Mouse (Mus musculus) hindbrain, embryonic 15.5 days (tissue): ENCODE results near the gene Tsc22d2. TPM values are rescaled to one million over a fixed set of nuclear protein-coding genes. Genes with fewer than 3 reads are reported as not detected.
"Not testable (repeated sequence)": the region's sequence is repeated elsewhere in the genome, so short reads cannot be mapped to it uniquely, and the experiment has no call there.

Experiments
- ATAC-seq: fragments of 200-750 bp; cut with Nextera tagmentation; 2 replicates; pipeline ENCODE4 v1.8.0; 2017; ENCODE audit warnings: low read depth, moderate number of reproducible peaks, moderate TSS enrichment; ENCODE audit not compliant: low FRiP score
- H3K27ac ChIP-seq: fragments of 300-500 bp; sonication (generic); replicated peaks from 2 replicates; pipeline ENCODE4 v1.5.1; 2015; ENCODE audit warnings: mild to moderate bottlenecking, inconsistent platforms
- H3K27me3 ChIP-seq: fragments of 300-500 bp; sonication (generic); 2 replicates; pipeline ENCODE4 v1.6.1; 2015; ENCODE audit warnings: control low read depth, inconsistent platforms
- H3K36me3 ChIP-seq: fragments of 300-500 bp; sonication (generic); 2 replicates; pipeline ENCODE4 v1.6.1; 2015; ENCODE audit warnings: control low read depth, inconsistent platforms
- H3K4me1 ChIP-seq: fragments of 300-500 bp; sonication (generic); replicated peaks from 2 replicates; pipeline ENCODE4 v1.6.1; 2015; ENCODE audit warnings: control low read depth, inconsistent platforms
- H3K4me2 ChIP-seq: fragments of 300-500 bp; sonication (generic); 2 replicates; pipeline ENCODE4 v1.6.1; 2015; ENCODE audit warnings: moderate library complexity, mild to moderate bottlenecking, inconsistent platforms
- H3K4me3 ChIP-seq: fragments of 300-500 bp; sonication (generic); 2 replicates; pipeline ENCODE4 v1.5.1; 2015; ENCODE audit warnings: mild to moderate bottlenecking, inconsistent platforms
- H3K9ac ChIP-seq: fragments of 300-500 bp; sonication (generic); 2 replicates; pipeline ENCODE4 v1.6.1; 2015; ENCODE audit warnings: inconsistent platforms
- H3K9me3 ChIP-seq: fragments of 300-500 bp; sonication (generic); 2 replicates; pipeline ENCODE4 v1.6.1; 2016; ENCODE audit warnings: control low read depth, inconsistent platforms
- WGBS: fragments of 180-500 bp; shearing (Covaris S2); methylation state at CpG from one replicate; pipeline ENCODE4 v1.1.7; 2015; 5-methylcytosine and 5-hydroxymethylcytosine counted together
- polyA plus RNA-seq: library from polyadenylated mRNA; unstranded; fragments of >200 nt; fragmentation: Nextera tagmentation; extraction: Ambion mirVana; gene quantifications from 2 replicates; pipeline ENCODE4 v1.2.1, GENCODE M21; 2015

The Tsc22d2 gene
- polyA plus RNA-seq, 1 experiment from 2014 or later: 8.4 TPM

GRCm38 (mm10) chr3:58454414-58455205, 40.1 kb downstream of the Tsc22d2 start:
- H3K36me3 ChIP-seq: no peaks in the 10 kb centered on the region
- H3K4me2 ChIP-seq: no peak overlapping the region
- no peak overlapping the region for H3K4me3 ChIP-seq
- no peak for ATAC-seq
- WGBS: 79% methylated on average over 4 of the region's 4 CpGs
- no peaks in the 10 kb centered on the region for H3K9me3 ChIP-seq
- H3K4me1 ChIP-seq: no peaks in the 10 kb centered on the region
- H3K27ac ChIP-seq: no peak overlapping the region
- H3K9ac ChIP-seq: no peak overlapping the region
- no peaks in the 10 kb centered on the region for H3K27me3 ChIP-seq

GRCm38 (mm10) chr3:58455255-58455654, 40.7 kb downstream of the Tsc22d2 start:
- no peaks in the 10 kb centered on the region for H3K27me3 ChIP-seq
- no peak overlapping the region for H3K27ac ChIP-seq
- H3K9me3 ChIP-seq: no peaks in the 10 kb centered on the region
- no peaks in the 10 kb centered on the region for H3K4me1 ChIP-seq
- WGBS: 73% methylated on average over 3 of the region's 3 CpGs
- H3K9ac ChIP-seq: no peak overlapping the region
- no peak overlapping the region for H3K4me3 ChIP-seq
- H3K36me3 ChIP-seq: peaks cover 4% of the 10 kb centered on the region
- no peak for ATAC-seq
- no peak overlapping the region for H3K4me2 ChIP-seq

DNA sequence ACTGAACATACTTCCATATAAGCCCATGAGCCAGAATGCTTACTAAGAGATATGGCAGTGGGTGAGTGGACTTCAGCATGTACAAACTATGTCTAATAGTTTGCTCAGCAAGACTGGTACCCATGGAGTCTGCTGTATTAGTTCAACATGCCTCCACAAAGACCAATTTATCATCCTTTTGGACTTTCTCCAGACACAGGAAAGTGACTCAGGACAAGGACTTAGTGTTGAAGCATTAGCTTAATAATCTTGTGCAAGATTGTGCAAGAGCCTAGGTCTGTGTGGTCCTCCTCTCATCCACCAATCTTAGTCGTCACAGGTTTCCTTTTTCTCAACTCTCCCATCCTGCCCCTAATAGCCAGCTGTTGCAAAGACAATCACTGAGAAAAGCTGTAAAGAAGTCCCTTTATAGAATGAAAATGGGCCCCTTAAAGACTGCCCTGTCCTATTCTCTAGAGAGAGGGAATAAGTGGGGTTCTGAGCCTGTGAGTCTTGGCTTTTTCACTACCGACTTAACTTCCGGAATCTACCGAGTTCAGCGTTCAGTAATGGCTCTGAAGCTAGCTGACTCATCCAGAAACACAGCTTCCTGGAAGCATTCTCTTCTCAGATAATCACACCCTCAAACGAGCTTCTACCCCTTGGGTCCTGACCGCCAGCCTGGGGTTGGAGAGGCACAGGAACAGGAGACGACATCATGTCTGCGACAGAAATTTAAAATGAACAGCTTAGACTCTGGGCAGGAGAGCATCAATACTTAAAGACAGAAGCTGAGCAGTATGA, 55.3 kb downstream of the Tsc22d2 start:
- WGBS: 80% methylated on average over 9 of the region's 9 CpGs
- H3K9me3 ChIP-seq: no peaks in the 10 kb centered on the region
- no peak for ATAC-seq

DNA sequence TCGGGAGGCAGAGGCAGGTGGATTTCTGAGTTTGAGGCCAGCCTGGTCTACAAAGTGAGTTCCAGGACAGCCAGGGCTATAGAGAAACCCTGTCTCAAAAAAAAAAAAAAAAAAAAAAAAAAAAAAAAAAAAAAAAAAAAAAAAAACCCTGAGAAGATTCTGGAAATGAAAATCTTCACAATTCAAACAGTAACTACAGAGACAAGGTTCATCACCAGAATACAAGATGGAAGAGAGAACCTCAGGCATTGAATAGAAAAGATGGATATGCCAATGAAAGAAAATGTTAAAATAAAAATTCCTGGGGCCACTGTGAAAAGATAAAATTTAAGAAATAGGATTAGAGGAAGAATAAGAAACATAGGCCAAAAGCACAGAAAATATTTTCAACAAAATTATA, 60.8 kb downstream of the Tsc22d2 start:
- 95% methylated on average over 1 of the region's 1 CpGs for WGBS
- not testable (repeated sequence) for H3K4me3 ChIP-seq, H3K36me3 ChIP-seq, H3K27me3 ChIP-seq, H3K4me1 ChIP-seq, H3K4me2 ChIP-seq, ATAC-seq, H3K9ac ChIP-seq, H3K27ac ChIP-seq, H3K9me3 ChIP-seq

More for the DNA sequence above, 55.3 kb downstream of the Tsc22d2 start:
- H3K27ac ChIP-seq: no peak overlapping the region
- no peak overlapping the region for H3K9ac ChIP-seq
- H3K4me3 ChIP-seq: no peak overlapping the region
- H3K4me2 ChIP-seq: no peak overlapping the region
- no peaks in the 10 kb centered on the region for H3K4me1 ChIP-seq
- H3K36me3 ChIP-seq: no peaks in the 10 kb centered on the region
- H3K27me3 ChIP-seq: no peaks in the 10 kb centered on the region

DNA sequence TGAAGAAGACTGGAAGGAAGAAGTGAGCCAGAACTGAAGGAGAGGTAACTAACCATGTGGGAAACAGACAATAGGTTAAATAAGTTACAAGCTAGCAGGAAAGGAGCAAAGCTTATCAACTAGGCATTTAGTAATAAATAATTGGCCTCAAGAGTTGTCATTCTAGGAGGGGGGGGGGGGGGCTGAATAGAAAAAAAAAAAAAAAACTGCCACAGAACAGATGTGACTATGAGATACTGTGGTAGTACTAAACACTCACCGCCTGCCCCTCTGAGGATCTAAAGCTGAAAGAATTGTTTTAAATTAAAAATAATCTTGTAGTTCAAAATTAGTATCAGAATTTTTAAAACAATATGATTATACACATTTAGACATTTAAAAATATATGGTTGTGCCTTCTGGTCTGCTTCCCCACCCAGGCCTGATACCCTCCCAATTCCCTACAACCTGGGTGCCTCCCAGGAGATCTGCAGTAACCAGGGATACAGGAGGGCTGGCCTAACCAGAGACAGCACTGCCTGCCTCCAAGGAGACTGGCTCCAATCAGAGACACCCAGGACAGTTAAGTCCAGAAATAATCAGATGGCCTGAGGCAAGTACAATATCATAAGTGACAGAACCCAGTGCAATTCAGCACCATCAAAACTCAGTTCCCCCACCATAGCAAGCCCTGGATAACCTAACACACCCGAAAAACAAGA, 64.4 kb downstream of the Tsc22d2 start:
- Histone ChIP-seq H3K9me3 (no peaks in the 10 kb centered on the region), H3K4me1 (no peaks in the 10 kb centered on the region), H3K27ac (no peak overlapping the region), H3K4me2 (no peak overlapping the region), H3K27me3 (no peaks in the 10 kb centered on the region), H3K9ac (no peak overlapping the region), H3K4me3 (no peak overlapping the region), H3K36me3 (no peaks in the 10 kb centered on the region)
- 89% methylated on average over 2 of the region's 2 CpGs for WGBS
- ATAC-seq: no peak

GRCm38 (mm10) chr3:58485883-58486282, 71.4 kb downstream of the Tsc22d2 start:
- Histone ChIP-seq H3K4me1 (no peaks in the 10 kb centered on the region), H3K4me3 (no peak overlapping the region), H3K9me3 (no peaks in the 10 kb centered on the region), H3K27ac (no peak overlapping the region), H3K27me3 (no peaks in the 10 kb centered on the region), H3K4me2 (no peak overlapping the region), H3K9ac (no peak overlapping the region), H3K36me3 (no peaks in the 10 kb centered on the region)
- no peak for ATAC-seq
- WGBS: 70% methylated on average over 7 of the region's 7 CpGs

GRCm38 (mm10) chr3:58487121-58487520, 72.6 kb downstream of the Tsc22d2 start:
- no peaks in the 10 kb centered on the region for H3K9me3 ChIP-seq
- no peak overlapping the region for H3K27ac ChIP-seq
- no peak overlapping the region for H3K4me2 ChIP-seq
- H3K36me3 ChIP-seq: no peaks in the 10 kb centered on the region
- no peaks in the 10 kb centered on the region for H3K4me1 ChIP-seq
- no peak for ATAC-seq
- H3K4me3 ChIP-seq: no peak overlapping the region
- no peak overlapping the region for H3K9ac ChIP-seq
- no peaks in the 10 kb centered on the region for H3K27me3 ChIP-seq
- WGBS: 79% methylated on average over 3 of the region's 3 CpGs

DNA sequence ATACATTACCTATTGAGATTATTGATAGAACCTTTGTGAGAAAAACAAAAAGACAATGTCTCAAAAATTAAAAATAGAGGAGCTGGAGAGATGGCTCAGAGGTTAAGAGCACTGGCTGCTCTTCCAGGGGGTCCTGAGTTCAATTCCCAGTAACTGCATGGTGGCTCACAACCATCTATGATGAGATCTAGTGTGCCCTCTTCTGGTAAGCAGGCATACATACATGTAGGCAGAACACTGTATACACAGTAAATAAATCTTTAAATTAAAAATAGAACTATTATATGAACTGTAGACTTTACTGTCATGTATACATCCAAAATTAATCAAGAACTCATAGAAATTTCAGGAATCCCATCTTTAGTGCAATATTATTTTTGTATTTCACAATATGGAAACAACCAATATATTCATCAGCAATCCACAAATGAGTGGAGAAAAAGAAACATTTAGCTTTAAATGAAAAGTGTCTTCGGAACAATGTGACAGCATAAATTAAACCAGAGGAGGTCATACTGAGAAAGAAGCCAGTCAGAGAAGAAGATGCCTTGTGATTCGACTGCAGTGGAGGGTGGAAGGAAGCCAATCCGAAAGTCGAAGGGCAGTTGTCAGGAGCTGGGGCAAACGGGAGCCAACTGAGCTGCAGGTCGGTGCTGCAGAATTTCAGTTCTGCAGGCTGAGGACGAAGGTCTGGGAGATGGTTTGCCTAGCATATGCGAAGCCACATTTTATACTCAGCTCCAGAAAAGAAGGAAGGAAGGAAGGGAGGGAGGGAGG, 73.7 kb downstream of the Tsc22d2 start:
- WGBS: 62% methylated on average over 8 of the region's 8 CpGs

DNA sequence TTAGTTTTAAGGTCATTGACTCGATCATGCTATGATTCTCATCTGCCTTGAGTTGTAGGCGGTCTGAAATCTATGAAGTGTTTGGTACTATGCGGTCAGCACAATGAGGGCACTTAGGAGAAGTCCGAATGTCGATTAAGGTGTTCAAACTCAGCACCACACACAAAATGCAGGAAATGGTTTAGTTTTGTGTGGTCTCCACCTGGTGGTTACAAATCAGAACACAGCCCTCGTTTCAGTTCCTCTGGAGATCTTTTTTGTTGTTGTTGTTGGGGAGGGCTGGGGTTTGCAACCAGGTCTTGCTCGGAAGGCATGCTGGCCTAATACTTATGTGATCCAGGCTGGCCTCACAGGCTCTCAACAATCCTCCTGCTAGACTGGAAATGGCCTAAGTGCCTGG, 76.3 kb downstream of the Tsc22d2 start:
- no peak for ATAC-seq
- 74% methylated on average over 7 of the region's 7 CpGs for WGBS
- Histone ChIP-seq H3K4me2 (no peak overlapping the region), H3K4me3 (no peak overlapping the region), H3K9me3 (no peaks in the 10 kb centered on the region), H3K4me1 (no peaks in the 10 kb centered on the region), H3K27ac (no peak overlapping the region), H3K36me3 (no peaks in the 10 kb centered on the region), H3K27me3 (no peaks in the 10 kb centered on the region), H3K9ac (no peak overlapping the region)

More for the DNA sequence above, 73.7 kb downstream of the Tsc22d2 start:
- H3K36me3 ChIP-seq: no peaks in the 10 kb centered on the region
- H3K9ac ChIP-seq: no peak overlapping the region
- no peaks in the 10 kb centered on the region for H3K27me3 ChIP-seq
- no peak overlapping the region for H3K4me3 ChIP-seq
- ATAC-seq: no peak
- H3K4me1 ChIP-seq: no peaks in the 10 kb centered on the region
- no peak overlapping the region for H3K4me2 ChIP-seq
- no peak overlapping the region for H3K27ac ChIP-seq
- H3K9me3 ChIP-seq: no peaks in the 10 kb centered on the region

DNA sequence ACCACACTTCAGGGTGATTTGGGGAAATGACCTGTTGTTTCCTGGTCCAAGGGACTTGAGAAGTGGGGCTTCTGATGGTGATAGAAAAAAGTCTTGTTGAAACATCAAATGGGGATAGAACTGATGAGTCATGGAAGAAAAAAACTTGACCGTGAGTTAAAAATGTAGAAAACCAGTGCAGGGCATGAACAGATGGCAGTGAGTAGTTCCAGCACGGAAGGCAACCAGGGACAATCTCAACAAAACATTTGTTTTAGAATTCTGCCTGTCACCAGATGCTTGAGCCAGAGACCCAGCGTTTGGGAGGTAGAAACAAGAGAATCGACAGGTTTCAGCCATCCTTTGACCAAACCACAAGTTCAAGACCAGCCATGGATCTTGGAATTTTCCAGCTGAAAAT, 79.1 kb downstream of the Tsc22d2 start:
- Histone ChIP-seq H3K4me2 (no peak overlapping the region), H3K27ac (no peak overlapping the region), H3K36me3 (no peaks in the 10 kb centered on the region), H3K4me1 (no peaks in the 10 kb centered on the region), H3K27me3 (no peaks in the 10 kb centered on the region), H3K9me3 (no peaks in the 10 kb centered on the region), H3K9ac (no peak overlapping the region), H3K4me3 (no peak overlapping the region)
- WGBS: 89% methylated on average over 4 of the region's 4 CpGs
- no peak for ATAC-seq

- no peak overlapping the region for H3K9ac ChIP-seq
- ATAC-seq: no peak
- H3K36me3 ChIP-seq: no peaks in the 10 kb centered on the region
- 70% methylated on average over 2 of the region's 2 CpGs for WGBS
- H3K9me3 ChIP-seq: no peaks in the 10 kb centered on the region
- no peaks in the 10 kb centered on the region for H3K4me1 ChIP-seq
- H3K4me3 ChIP-seq: no peak overlapping the region
- no peak overlapping the region for H3K27ac ChIP-seq
- H3K4me2 ChIP-seq: no peak overlapping the region
- H3K27me3 ChIP-seq: no peaks in the 10 kb centered on the region
Observed at GRCm38 (mm10) chr3:58501961-58502360, 87.4 kb downstream of the Tsc22d2 start.
